Mouse (Mus musculus): ENCODE results near the gene Wdr82. TPM values are rescaled to one million over a fixed set of nuclear protein-coding genes. Genes with fewer than 3 reads are reported as not detected.

Wdr82 gene
- total RNA-seq, 2 experiments from 2014 or later: 136 to 141 TPM

DNA sequence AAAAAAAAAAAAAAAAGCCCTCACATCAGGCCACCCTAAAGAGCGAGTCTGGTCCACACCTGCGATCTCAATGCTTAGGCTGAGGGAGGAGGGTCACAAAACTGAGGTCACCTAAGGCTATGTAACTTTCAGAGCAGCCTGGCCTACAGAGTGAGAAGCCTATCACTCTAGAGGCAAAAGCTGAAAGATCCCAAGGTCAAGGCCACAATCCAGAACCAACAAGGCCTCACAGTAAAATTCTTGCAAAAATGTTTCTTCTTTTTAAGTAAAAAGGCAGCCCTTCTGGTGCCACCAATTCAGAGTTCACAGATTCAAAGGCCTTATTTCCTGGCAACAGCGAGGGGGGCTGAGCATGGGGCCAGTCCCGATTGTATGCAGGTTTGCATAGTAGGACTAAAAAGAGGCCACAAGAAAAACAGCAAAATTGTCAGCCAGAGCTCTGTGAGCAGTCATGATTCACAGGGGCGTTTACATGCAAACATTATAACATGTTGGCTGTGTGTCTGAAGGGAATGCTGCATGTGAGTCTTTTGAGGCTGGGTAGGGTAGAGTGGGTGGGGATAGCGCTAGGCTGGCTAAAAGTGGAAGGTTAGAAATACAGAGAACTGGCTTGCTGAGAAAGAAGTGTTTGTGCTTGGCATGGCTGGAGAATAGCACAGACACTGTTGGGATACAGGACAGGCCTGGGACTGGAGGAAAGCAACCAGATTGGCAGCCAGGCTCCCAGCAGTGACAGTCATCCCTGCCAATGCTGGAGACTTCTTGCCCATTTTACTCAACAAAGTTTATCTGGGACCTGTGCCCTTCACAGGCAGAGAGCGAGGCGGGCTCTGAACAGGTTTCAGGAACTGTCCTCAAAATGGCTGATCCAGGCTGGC is 23.4 kb downstream of the Wdr82 start:
- intact Hi-C loops (cut with DNase I): no loop called here
- peak; percentile 33 to 76 for DNase-seq (ENCODE audit: low spot score in 2 of 2)

DNA sequence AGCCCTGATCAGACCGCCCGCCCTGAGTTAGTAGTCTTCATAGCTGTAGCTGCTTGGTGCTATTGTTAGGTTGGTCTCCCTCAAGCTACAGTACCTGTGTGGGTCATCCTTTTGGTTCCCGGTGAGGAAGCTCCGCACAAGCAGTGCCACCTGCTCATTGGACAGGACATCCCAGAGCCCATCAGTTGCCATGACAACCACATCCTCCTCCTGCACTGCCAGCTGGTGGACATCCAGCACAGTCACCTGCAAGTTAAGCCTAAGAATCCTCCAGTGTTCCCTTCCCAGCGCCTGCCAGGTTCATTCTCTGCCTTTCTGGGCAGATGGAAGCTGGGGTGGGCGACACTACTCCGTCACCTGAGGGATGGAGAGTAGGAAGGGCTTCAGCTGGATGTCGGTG is 25.0 kb downstream of the Wdr82 start:
- intact Hi-C loops (cut with DNase I): no loop called here
- peak; percentile 56 to 64 for DNase-seq (ENCODE audit: low spot score in 2 of 2)

DNA sequence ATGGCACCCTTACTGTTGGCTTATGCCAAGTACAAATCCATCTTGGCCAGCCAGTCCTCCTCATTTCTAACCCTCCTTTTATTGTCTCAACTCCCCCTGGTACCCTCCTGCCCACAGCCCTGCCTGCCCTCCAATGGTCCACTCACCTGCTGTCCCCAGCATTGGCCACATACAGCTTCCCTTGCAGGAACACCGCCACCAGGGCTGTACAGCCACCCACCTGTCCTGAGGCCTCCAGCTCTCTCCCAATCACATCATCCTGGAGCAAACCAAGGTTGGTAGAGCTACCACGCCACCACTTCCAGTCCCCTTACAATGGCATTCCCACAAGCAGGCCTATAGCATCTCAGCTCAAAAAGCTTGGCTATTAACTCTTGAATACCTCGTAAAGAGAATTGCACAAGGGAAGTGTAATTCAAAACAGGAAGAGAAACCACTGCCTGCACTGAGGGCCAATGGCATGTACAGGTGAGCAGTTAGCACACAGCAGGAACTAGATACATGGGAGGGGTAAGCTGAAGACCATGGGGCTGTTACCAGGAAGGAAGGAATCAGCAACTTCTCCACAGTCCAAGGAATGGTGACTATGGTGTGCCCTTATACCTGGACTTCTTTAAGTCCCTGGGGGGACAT is 26.5 kb downstream of the Wdr82 start:
- no peak for DNase-seq (ENCODE audit: low spot score in 2 of 2)
- intact Hi-C loops (cut with DNase I): no loop called here

DNA sequence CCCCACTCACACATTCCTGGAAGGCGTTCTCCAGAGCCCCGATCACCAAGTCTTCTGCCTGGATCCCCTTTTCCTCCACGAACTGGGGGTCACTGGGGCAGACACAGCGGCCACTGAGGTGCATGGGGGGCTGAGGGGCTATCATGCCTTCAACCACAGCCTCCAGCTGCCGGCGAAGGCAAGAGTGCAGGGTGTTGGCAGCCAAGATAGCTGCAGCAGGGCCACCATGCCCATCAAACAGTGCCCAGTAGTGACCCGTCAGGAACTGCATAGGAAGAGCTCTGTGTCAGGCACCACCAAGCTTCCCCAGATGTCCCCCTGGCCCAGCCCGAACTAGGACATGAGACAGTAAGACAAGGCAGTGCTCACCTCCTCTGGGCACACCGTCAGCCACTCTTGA is 27.0 kb downstream of the Wdr82 start:
- intact Hi-C loops (cut with DNase I): no loop called here

DNA sequence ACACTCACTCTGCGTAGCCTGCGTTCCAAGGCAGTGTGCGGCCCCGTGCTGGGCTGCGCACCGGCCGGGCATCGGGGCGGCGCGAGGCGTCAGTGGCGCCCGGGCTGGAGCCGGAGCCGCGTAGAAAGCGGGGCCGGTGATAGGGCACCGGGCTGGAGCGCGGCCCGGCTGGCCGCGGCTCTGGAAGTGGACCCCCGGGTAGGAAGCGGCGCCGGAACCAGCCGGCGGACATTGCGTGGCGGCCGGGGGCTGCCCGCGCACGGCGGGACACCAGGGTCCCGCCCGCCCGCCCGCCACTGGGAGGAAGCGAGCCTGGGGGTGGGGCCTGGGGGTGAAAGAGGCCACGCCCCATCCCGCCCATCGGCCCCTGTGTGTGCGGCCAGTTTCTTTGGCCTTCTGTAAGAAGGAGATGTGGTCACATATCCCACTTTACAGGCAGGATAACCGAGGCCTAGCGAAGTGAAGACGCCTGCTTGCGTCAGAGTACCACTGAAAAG is 28.3 kb downstream of the Wdr82 start:
- intact Hi-C loops (cut with DNase I): no loop called here
- DNase-seq (ENCODE audit: low spot score in 2 of 2): peak in 1 of 2 experiments; percentile 48

More for the DNA sequence above, 27.0 kb downstream of the Wdr82 start:
- no peak for DNase-seq (ENCODE audit: low spot score in 2 of 2)

DNA sequence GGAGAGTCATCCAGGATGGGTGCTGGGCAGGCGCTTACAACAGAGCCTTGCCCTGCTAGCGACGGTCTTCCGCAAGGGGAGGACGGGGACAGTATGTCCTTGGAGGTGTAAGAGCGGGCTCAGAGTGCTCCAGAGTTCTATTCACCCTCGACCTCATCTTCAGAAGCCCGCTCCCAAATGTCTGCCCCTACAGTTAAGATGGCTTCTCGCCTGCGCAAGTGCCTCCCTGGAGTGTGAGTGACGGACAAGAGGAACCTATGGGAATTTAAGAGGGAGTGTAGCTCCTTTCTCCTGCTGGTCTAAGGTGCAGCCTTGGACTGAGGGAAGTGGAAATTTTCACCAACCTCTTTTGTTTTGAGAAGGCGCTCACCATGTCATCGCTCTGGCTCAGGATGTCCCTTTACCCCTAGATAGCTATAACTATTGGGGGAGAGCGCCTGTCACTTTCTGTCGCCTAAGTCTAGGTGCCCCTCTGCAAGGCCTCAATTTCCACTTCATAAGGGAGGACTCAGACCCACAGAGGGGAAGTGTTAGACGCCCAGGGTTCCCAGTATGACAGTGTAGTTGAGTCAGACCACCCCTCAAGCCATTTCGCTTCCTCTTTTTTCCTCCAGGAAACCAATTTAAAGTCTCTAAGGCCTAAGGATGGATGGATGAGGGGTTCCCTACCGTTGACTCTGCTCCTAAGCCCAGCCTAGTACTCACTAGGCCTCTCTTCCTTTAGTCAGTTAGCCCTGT is 29.0 kb downstream of the Wdr82 start, which contains the start of gene Ppm1m:
Gene Ppm1m, minus strand, starts transcription at position 212 of the 738 bp plus-strand sequence.
- intact Hi-C loops (cut with DNase I): no loop called here
- no peak for DNase-seq (ENCODE audit: low spot score in 2 of 2)

DNA sequence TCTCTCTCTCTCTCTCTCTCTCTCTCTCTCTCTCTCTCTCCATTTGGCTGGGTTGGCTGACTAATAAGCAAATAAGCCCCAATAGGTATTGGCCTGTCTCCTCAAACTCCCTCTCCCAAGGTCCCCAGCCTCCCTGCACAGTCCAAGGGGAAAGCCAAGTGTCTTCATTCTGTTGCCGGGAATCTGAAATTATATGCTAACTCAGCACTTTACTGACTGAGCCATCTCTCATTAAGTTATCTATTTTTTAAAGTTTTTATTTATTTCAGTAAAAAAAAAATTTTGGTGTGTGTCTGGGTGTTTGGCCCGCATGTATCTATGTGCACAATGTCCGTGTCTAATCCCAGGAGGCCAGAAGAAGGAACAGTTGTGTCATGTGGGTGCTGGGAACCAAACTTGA is 31.2 kb downstream of the Wdr82 start:
- intact Hi-C loops (cut with DNase I): loop anchor here (2.0 kb wide), 1 partner anchor 31 kb away; the partner anchor contains the start of gene Wdr82
- no peak for DNase-seq (ENCODE audit: low spot score in 2 of 2)

DNA sequence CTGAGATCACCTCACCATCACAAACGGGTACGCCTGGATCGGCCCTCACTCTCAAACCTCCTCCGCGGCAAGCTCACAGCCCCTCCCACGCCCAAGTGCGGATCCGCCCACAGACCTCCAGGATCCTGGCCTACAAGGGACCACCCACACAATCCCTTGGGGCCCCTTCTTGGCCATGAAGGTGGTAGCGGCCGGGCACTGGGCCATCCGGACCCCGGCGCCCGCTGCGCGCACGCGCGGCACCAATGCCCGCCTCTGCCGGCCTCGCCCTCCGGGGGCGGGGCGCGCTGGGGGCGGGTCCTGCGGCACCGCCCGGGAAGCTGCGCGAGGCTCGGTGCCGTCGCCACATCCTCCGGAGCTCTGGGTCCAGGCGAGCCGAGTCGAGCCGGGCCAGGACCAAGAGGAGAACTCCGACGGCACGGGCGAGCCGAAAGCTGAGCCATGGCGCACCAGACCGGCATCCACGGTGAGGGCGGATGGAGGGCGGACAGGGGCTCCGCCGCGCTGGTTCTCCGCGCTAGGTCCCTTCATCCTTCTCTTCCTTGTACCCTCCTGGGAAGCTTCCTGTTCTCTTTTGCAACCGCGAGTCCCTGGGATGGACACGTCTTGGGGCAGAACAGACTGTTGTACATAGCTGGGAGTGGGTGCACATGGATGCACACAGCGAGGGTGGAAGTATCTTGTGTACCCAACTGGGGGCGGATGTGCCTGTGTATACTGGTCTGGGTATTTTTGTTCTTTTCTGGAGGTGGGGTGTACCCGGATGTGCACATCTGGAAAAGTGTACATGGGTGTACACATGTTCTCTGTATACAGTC is 32.3 kb downstream of the Wdr82 start, which contains the start of gene Twf2:
Gene Twf2, plus strand, starts transcription at position 290 of the 818 bp plus-strand sequence.
- peak; percentile 89 to 92 for DNase-seq (ENCODE audit: low spot score in 2 of 2)
- intact Hi-C loops (cut with DNase I): loop anchor here (2.0 kb wide), 1 partner anchor 32 kb away; the partner anchor contains the start of gene Wdr82

DNA sequence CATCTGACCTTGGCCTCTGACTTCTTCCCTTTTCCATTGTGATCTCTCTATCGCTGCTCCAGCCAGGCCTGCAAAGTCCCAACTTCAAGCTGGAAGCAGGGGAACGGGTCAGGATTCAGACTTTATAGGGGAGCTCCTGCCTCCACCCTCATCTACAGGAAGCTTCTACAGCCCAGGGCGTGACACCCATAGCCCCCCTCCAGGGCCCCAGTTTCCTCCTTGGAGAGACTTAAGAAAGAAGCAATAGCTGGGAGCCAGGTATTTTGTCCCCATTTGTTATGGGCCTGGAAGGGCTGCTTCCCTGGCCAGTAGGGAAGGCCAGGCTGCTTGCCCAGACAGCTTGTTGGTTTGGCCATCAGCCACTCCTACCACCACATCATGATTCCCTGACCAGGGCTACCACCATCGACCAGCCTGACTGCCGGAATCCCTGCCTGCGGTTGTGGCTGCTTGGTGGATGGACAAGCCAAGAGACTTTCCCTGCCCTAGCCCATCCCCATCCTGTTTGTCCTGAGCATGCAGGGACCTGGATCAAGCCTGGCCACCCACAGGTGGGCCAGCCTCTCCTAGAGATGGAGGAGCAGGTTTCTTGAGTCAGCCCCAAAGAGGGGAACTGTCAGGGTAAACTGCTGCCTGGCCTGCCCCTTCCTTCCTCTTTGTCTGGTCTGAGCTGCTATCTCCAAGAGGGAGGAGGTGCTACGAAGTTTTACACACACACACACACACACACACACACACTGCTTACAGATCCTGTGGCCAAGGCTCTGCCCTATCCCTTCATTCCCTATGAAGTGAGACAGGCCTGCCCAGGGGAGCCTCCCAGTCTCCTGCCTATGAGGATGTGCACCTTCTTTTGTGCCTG is 33.5 kb downstream of the Wdr82 start:
- no peak for DNase-seq (ENCODE audit: low spot score in 2 of 2)
- intact Hi-C loops (cut with DNase I): loop anchor here (2.0 kb wide), 1 partner anchor 33 kb away; the partner anchor contains the start of gene Wdr82

DNA sequence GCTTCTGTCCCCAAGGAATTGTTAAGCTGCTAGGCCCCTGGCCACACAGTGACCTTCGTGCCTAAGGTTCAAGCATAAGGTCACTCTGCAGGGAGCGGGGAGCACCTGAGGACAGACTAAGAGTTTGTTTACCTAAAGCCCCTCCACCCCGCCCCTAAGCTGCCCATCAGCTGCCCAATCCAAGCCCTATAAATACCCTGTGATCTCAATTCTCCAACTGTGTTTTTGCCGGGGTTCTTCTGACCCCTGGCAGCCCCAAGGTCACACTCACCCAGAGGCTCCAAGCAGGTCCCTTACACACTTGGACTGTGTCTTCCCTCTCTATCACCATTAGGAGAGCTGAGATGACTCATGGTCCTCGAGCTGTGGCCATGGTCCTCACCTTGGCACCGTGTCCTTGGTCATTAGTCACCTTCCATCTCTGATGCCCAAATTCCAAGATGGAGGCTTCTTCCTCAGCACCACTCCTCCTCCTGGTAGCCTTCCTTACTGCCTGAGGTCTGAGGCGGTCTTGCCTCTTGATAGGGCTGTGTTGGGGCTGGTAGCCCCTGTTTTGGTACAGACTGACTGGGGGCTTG is 35.1 kb downstream of the Wdr82 start:
- DNase-seq (ENCODE audit: low spot score in 2 of 2): no peak
- intact Hi-C loops (cut with DNase I): no loop called here

DNA sequence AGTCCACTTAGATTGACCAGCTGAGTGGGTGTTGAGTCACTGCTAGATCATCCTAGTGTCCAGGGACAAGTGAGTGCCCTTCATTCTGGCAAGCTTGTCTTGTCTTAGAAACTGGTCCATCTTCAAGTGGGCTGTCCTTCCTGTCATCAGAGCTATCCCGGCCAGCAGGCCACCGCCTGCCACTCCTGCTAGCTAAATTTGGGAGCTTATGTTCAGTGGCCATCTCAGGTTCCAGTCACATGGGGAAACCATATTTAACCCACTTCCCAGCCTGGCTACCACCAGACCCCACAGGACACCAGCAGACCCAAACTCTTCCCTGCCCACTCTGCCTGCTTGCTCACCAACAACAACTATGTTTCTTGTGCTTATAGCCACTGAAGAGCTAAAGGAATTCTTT is 35.8 kb downstream of the Wdr82 start:
- intact Hi-C loops (cut with DNase I): no loop called here

DNA sequence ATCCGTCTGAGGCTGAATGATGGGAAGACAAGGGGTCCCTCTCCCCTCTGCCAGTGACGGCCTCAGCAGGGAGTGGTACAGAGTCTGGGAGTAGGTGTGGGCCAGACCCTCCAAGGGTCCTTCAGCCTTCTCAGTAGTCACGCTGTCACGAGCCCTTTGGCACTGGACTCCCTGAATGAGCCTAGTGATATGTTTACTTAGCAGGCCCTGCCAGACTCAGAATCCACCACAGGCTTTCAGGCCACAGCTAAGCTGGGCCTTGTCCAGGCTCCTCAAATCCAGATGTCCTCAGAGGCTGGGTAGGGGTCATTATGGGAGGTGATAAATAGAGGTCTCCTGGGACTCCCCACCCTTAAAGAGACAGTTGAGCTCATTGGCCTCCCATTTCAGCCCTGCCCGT is 37.5 kb downstream of the Wdr82 start:
- no peak for DNase-seq (ENCODE audit: low spot score in 2 of 2)
- intact Hi-C loops (cut with DNase I): no loop called here

More for the DNA sequence above, 35.8 kb downstream of the Wdr82 start:
- DNase-seq (ENCODE audit: low spot score in 2 of 2): no peak

DNA sequence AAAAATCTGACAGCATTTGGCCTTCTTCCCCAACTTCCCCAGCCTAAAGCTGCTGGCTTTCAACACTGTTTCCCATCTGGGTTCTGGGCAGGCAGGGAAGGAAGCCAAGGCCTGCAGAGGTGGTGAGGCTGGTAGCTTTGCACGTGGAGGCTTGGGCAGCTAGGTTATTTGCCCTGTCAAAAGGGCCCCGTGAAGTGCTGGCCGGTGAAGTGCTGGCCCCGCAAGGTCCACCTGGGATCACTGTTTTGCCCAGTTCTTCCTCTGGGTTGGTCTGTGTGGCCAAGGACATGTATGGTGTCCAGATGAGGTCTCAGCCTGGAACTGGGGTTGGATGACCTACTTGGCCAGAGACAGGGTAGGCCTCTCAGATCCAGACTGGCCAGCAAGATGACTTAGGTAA is 39.2 kb downstream of the Wdr82 start:
- no peak for DNase-seq (ENCODE audit: low spot score in 2 of 2)
- intact Hi-C loops (cut with DNase I): loop anchor here (10.0 kb wide), 1 partner anchor 215 kb away; the partner anchor contains the start of gene Rpl29

DNA sequence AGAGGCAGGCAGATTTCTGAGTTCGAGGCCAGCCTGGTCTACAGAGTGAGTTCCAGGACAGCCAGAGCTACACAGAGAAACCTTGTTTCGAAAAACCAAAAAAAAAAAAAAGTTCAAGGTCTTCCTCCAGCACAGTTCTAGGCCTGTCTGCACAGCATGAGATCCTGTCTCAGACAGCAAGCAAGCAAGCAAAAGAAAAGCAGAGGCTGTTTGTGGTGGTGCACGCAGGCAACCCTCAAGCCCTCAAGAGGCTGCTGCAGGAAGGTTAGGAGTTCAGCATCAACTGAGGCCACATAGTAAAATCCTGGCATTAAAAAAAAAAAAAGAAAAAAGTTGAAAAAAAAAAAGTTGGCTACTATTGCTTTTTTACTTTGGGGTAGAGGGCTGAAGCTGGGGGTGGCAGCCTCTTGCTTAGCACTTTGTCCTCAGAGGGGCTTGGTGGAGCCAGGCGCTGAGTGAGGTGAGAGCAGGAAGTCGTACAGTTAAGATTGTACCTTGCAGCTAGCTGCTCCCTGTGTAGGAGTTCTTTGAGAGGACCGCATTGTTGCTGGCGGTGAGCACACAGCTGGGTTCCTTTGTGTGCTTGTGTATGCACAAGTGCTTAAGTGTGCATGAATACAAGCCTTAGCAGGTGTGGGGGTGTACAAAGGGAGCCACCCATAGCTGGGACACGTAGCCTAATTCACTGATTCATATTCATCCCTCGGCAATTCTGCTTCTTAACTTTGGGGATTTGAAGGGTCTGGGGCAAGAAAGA is 40.3 kb downstream of the Wdr82 start:
- DNase-seq (ENCODE audit: low spot score in 2 of 2): no peak
- intact Hi-C loops (cut with DNase I): loop anchor here (10.0 kb wide), 1 partner anchor 214 kb away; the partner anchor contains the start of gene Rpl29

DNA sequence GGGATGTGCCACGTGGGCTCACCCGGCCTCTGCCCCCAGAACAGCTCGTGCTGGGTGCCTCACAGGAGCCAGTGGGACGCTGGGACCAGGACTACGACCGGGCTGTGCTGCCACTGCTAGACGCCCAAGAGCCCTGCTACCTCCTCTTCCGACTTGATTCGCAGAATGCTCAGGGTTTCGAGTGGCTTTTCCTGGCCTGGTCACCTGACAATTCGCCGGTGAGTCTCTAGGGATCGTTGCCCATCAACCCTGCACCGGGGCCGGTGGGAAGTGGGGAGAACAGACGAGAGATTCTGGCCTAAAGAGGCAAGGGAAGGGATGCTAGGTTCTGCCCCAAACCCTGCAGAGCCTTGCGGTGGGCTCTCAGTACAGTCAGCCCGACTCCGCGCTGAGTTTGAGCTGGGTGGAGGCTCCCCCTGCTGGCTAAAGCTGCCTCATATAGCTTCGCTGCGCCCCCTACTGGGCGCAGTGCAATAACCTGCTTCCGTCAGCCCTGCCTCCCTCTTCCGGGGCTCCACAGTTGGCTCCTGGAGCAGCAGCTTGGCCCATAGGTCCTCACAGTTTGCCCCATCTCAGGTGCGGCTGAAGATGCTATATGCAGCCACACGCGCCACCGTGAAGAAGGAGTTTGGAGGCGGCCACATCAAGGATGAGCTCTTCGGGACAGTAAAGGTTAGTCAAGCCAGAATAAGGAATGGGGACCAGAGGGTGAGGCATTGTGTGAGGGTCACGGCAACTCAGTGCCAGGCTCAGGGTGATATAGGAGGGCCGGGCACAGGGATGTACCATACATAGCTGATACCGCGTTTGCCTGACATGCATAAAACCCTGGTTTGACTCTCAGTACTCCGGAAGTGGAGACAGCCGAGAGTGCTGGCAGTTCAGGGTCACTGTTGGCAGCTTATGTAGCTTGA is 41.2 kb downstream of the Wdr82 start:
- intact Hi-C loops (cut with DNase I): loop anchor here (2.0 to 10.0 kb wide), 2 partner anchors 69 to 213 kb away; partner anchors contain the start of genes Poc1a and Rpl29
- DNase-seq (ENCODE audit: low spot score in 2 of 2): peak; percentile 76 to 83

DNA sequence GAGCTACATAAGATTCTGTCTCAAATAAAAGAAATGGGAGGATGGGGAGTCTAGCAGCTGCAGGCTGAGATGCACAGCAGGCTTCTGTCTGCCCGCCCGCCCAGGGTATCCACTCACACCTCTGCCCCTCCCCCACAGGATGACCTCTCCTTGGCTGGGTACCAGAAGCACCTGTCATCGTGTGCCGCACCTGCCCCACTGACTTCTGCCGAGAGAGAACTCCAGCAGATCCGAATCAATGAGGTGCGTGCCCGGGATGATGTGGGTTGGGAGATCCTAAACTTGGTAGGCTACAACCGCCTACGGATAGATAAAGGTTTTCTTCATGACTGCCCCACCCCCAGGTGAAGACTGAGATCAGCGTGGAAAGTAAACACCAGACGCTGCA is 41.9 kb downstream of the Wdr82 start:
- no peak for DNase-seq (ENCODE audit: low spot score in 2 of 2)
- intact Hi-C loops (cut with DNase I): loop anchor here (2.0 to 10.0 kb wide), 2 partner anchors 68 to 212 kb away; partner anchors contain the start of genes Poc1a and Rpl29
